Mouse (Mus musculus): ENCODE results near the gene Dgkz. TPM values are rescaled to one million over a fixed set of nuclear protein-coding genes. Genes with fewer than 3 reads are reported as not detected.

Dgkz gene
- polyA plus RNA-seq, 1 experiment = 106 TPM

DNA sequence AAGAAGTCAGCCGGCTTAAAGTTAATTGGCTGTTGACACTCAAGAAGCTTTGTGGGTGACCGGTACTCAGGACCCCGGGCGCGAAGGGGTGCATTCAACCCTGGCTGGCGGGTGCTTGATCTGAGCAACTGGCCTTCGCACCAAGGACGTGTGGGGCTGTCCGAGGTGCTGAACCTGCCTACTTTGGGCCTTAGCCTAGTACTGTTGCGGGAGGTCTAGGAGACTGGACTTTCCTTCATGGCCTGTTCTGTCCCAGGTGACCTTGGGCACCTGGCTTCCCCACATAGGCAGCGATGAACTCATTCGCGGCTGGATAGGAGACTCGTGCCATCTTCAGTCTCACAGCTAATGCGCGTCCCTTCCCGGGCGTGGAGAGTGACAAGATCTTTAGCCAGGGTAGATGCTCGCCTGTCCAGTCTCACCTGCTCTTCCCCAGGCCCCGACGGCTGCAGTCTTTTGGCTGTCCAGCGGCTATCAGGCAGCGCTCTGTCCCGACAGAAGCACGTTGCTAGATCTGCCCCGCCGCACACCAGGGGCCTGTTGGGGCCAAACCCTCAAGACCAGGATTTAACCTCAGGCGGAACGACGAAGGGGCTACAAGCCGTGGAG lies 54.4 kb downstream of the Dgkz start:
- DNase-seq = peak; percentile 83
- H3K4me1 ChIP-seq (ENCODE audit: control insufficient read depth, insufficient read depth, low read length) = peaks cover 3% of the 10 kb centered on the region; the same call in 1 of the 2 replicates
- H3K27me3 ChIP-seq (replicated peaks; ENCODE audit: control insufficient read depth, insufficient read depth, low read length) = peaks cover 4% of the 10 kb centered on the region; the same call in 1 of the 2 replicates
- peak overlapping the region; percentile 48; the same call in 1 of the 2 replicates for H3K4me3 ChIP-seq (ENCODE audit: insufficient read depth, low read depth, low read length)
- TF ChIP-seq CTCF (conservative IDR thresholded peaks at IDR 0.05; ENCODE audit: insufficient read depth, insufficient read length, low read depth, low read length) (no peak), POLR2A (IDR thresholded peaks at IDR 0.05; ENCODE audit: low read depth, low read length) (no peak)
- no peak overlapping the region for H3K27ac ChIP-seq (ENCODE audit: insufficient read depth, low read depth, low read length)
- no peaks in the 10 kb centered on the region for H3K36me3 ChIP-seq (ENCODE audit: control insufficient read depth, insufficient read depth, low read length)
- 2% methylated on average over 31 of the region's 31 CpGs for WGBS

DNA sequence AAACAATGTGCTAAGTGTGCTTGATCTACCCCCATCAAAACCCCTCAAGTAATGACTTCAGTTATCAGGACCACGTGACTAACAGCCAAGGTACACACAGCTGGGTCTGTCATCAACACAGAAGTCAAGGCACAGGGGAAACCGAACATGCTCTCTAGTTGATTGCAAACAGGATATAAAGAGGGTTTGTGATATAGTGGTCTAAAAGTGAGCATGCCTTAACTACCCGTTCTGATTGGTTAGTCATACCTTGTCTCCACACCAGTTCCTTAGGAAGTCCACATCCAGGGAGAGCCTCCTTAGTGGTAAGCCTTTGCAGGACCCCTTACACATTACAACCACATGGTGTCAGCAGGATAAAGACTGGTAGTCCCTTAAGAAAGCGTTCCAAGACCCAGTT lies 55.5 kb downstream of the Dgkz start:
- no peak overlapping the region for H3K4me3 ChIP-seq (ENCODE audit: insufficient read depth, low read depth, low read length)
- H3K36me3 ChIP-seq (ENCODE audit: control insufficient read depth, insufficient read depth, low read length) = no peaks in the 10 kb centered on the region
- WGBS = 78% methylated on average over 4 of the region's 4 CpGs
- no peak for DNase-seq
- TF ChIP-seq POLR2A (IDR thresholded peaks at IDR 0.05; ENCODE audit: low read depth, low read length) = no peak
- TF ChIP-seq CTCF (conservative IDR thresholded peaks at IDR 0.05; ENCODE audit: insufficient read depth, insufficient read length, low read depth, low read length) = no peak
- H3K27ac ChIP-seq (ENCODE audit: insufficient read depth, low read depth, low read length) = no peak overlapping the region
- H3K27me3 ChIP-seq (replicated peaks; ENCODE audit: control insufficient read depth, insufficient read depth, low read length) = peaks cover 4% of the 10 kb centered on the region; the same call in 1 of the 2 replicates
- peaks cover 3% of the 10 kb centered on the region; the same call in 1 of the 2 replicates for H3K4me1 ChIP-seq (ENCODE audit: control insufficient read depth, insufficient read depth, low read length)

DNA sequence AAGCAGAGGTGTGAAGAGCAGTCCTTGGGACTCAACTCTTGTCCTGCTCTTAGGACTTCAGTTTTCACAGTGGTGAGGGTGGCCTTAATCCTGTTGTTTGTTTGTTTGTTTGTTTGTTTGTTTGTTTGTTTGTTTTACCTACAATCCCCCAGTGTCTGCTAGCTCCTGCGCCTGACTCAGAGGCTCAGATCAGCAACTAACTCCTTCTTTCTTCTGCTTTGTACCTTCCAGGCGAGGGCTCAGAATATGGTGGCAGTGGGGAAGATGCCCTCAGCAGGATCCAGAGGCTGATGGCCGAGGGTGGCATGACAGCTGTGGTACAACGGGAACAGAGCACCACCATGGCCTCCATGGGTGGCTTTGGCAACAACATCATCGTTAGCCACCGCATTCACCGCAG lies 58.6 kb downstream of the Dgkz start:
- Histone ChIP-seq H3K27ac (ENCODE audit: insufficient read depth, low read depth, low read length) (no peak overlapping the region), H3K4me1 (ENCODE audit: control insufficient read depth, insufficient read depth, low read length) (0 out of 2 replicates have a peak, but pooled peaks cover 3% of the 10 kb centered on the region), H3K4me3 (ENCODE audit: insufficient read depth, low read depth, low read length) (no peak overlapping the region), H3K36me3 (ENCODE audit: control insufficient read depth, insufficient read depth, low read length) (peaks cover 2% of the 10 kb centered on the region), H3K27me3 (replicated peaks; ENCODE audit: control insufficient read depth, insufficient read depth, low read length) (no peaks in the 10 kb centered on the region)
- 96% methylated on average over 7 of the region's 7 CpGs for WGBS
- no peak for DNase-seq
- TF ChIP-seq POLR2A (IDR thresholded peaks at IDR 0.05; ENCODE audit: low read depth, low read length) (no peak), CTCF (conservative IDR thresholded peaks at IDR 0.05; ENCODE audit: insufficient read depth, insufficient read length, low read depth, low read length) (no peak)

DNA sequence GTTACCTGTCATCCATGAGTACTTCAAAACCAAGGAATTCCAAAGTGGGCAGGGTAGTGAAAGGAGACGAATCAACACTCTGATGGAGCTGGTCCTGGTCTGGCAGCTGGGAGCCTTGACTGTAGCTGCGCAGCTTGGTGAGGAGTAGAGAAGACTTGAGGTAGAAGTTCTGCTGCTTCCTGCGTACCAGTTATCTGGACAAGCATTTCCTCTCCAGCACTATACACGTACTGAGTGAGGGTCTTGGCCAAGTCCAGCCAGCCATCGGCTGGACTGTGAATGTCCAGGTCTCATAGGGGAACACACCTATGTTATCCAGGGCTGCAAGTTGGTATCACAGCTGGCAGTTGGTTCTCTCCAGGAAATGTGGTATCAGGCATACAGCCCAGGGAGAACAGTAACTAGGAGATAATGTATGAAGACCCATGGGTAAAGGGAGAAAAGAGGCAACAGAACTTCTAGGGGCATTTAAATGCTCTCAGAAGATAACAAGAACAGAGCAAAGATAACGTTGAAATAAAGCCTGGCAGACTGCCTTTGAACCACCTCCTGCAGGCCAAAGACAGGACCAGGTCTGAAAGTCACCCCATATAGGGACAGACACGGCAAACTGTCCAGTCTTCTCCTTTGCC lies 59.2 kb downstream of the Dgkz start:
- WGBS = 90% methylated on average over 7 of the region's 7 CpGs
- Histone ChIP-seq H3K4me3 (ENCODE audit: insufficient read depth, low read depth, low read length) (no peak overlapping the region), H3K36me3 (ENCODE audit: control insufficient read depth, insufficient read depth, low read length) (peaks cover 2% of the 10 kb centered on the region), H3K27ac (ENCODE audit: insufficient read depth, low read depth, low read length) (no peak overlapping the region), H3K27me3 (replicated peaks; ENCODE audit: control insufficient read depth, insufficient read depth, low read length) (no peaks in the 10 kb centered on the region), H3K4me1 (ENCODE audit: control insufficient read depth, insufficient read depth, low read length) (0 out of 2 replicates have a peak, but pooled peaks cover 2% of the 10 kb centered on the region)
- TF ChIP-seq CTCF (conservative IDR thresholded peaks at IDR 0.05; ENCODE audit: insufficient read depth, insufficient read length, low read depth, low read length) (no peak), POLR2A (IDR thresholded peaks at IDR 0.05; ENCODE audit: low read depth, low read length) (no peak)
- DNase-seq = no peak

DNA sequence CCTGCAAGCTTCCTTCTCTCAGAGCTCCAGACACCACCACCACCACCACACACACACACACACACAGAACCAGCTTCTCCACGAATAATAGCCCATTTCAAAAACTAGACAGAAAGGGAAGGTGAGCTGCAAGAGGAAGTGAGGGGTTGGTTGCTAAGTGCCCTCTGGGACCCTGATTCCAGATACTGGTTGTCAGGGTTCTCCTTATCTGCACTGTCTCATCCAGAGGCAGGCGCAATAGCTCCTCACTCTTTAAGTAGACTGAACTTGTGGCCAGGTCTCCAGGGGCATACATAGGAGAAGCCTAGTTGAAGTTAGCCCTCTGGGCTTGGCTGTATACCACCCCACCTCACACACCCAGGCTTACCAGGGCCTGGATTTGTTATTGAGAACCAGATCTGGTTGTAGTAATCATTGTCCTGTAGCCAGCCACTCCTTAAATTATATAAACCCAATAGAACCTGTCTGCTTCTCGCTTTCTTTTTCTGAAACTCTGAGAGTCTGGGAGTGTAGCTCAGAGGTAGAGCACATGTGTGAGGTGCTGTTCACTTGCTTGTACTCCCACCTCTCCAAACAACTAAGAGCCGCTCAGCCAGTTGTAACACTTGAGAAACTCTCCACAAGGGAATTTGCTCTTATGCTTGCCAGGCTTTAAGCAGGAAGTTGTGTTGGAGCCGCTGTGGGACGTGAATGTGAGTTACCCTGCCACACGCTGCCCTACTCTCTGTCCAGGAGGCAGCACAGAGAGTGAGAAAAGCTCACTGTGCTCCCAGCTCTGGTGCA lies 62.1 kb downstream of the Dgkz start:
- no peaks in the 10 kb centered on the region for H3K27me3 ChIP-seq (replicated peaks; ENCODE audit: control insufficient read depth, insufficient read depth, low read length)
- TF ChIP-seq CTCF (conservative IDR thresholded peaks at IDR 0.05; ENCODE audit: insufficient read depth, insufficient read length, low read depth, low read length) (no peak), POLR2A (IDR thresholded peaks at IDR 0.05; ENCODE audit: low read depth, low read length) (no peak)
- H3K36me3 ChIP-seq (ENCODE audit: control insufficient read depth, insufficient read depth, low read length) = peaks cover 8% of the 10 kb centered on the region
- DNase-seq = no peak
- no peak overlapping the region for H3K4me3 ChIP-seq (ENCODE audit: insufficient read depth, low read depth, low read length)
- 83% methylated on average over 7 of the region's 7 CpGs for WGBS
- no peaks in the 10 kb centered on the region for H3K4me1 ChIP-seq (ENCODE audit: control insufficient read depth, insufficient read depth, low read length)
- no peak overlapping the region for H3K27ac ChIP-seq (ENCODE audit: insufficient read depth, low read depth, low read length)

- no peak for DNase-seq
- Histone ChIP-seq H3K27me3 (replicated peaks; ENCODE audit: control insufficient read depth, insufficient read depth, low read length) (no peaks in the 10 kb centered on the region), H3K4me1 (ENCODE audit: control insufficient read depth, insufficient read depth, low read length) (no peaks in the 10 kb centered on the region), H3K36me3 (ENCODE audit: control insufficient read depth, insufficient read depth, low read length) (peaks cover 8% of the 10 kb centered on the region), H3K4me3 (ENCODE audit: insufficient read depth, low read depth, low read length) (no peak overlapping the region), H3K27ac (ENCODE audit: insufficient read depth, low read depth, low read length) (no peak overlapping the region)
- 75% methylated on average over 3 of the region's 3 CpGs for WGBS
- no peak for TF ChIP-seq CTCF (conservative IDR thresholded peaks at IDR 0.05; ENCODE audit: insufficient read depth, insufficient read length, low read depth, low read length)
- no peak for TF ChIP-seq POLR2A (IDR thresholded peaks at IDR 0.05; ENCODE audit: low read depth, low read length)
Observed at GRCm38 (mm10) chr2:91912616-91913015, 63.0 kb downstream of the Dgkz start.

- H3K27ac ChIP-seq (ENCODE audit: insufficient read depth, low read depth, low read length) = no peak overlapping the region
- peaks cover 6% of the 10 kb centered on the region for H3K36me3 ChIP-seq (ENCODE audit: control insufficient read depth, insufficient read depth, low read length)
- WGBS = 80% methylated on average over 2 of the region's 2 CpGs
- no peaks in the 10 kb centered on the region for H3K4me1 ChIP-seq (ENCODE audit: control insufficient read depth, insufficient read depth, low read length)
- H3K4me3 ChIP-seq (ENCODE audit: insufficient read depth, low read depth, low read length) = no peak overlapping the region
- DNase-seq = no peak
- no peaks in the 10 kb centered on the region for H3K27me3 ChIP-seq (replicated peaks; ENCODE audit: control insufficient read depth, insufficient read depth, low read length)
- TF ChIP-seq CTCF (conservative IDR thresholded peaks at IDR 0.05; ENCODE audit: insufficient read depth, insufficient read length, low read depth, low read length) (no peak), POLR2A (IDR thresholded peaks at IDR 0.05; ENCODE audit: low read depth, low read length) (no peak)
Observed at GRCm38 (mm10) chr2:91906141-91906540, 69.5 kb downstream of the Dgkz start.

All from kidney, adult 2 months (tissue).